ENCODE assay signal across 23 mouse cellular contexts in the genomic region with DNA sequence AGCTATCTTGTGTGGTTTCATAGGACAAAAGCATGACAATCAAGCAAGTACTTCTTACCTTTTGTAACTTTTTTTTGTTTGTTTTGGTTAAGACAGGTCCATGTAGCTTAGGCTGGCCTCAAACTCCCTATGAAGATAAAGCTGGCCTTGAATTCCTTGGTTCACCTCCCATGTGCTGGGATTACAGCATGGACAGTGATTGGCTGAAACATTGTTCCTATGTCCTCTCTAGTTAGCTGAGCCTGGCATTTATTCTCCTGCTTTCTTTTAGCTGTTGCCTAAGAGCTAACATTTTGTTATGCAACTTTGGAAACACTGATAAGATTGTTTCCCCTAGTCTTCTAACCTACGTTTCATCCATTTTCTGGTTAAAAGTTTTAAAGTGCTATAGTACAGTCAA.
DNase-seq lines count a peak whose midpoint lies in the region; ATAC-seq and TF ChIP-seq lines count a peak whose summit lies in the region.
"Had no signal": no experiment of that assay in that cellular context is flagged by ENCODE, and none has a peak within 500 bp of the region (broad histone marks: within the 10 kb centered on the region; RNA-seq: fewer than 3 reads in every experiment).

No protein-coding gene starts in this region.

- no peaks in the 10 kb centered on the region for H3K27me3 ChIP-seq in lung, postnatal 0 days (replicated peaks; ENCODE audit: insufficient read depth, low read length)
- no peaks in the 10 kb centered on the region for H3K27me3 ChIP-seq in liver, postnatal 0 days (ENCODE audit: insufficient read depth, low read length)
- no peaks in the 10 kb centered on the region for H3K27me3 ChIP-seq in midbrain, embryonic 15.5 days (replicated peaks)
- H3K27me3 ChIP-seq in hindbrain, embryonic 14.5 days (ENCODE audit: control insufficient read depth, insufficient read depth, low read length) = no peaks in the 10 kb centered on the region
- H3K27me3 ChIP-seq: embryonic facial prominence, embryonic 13.5 days; forebrain, embryonic 12.5 days; hindbrain, embryonic 12.5 days had no signal

- no peak overlapping the region for H3K9ac ChIP-seq in lung, postnatal 0 days (replicated peaks; ENCODE audit: low read depth)
- H3K9ac ChIP-seq in liver, postnatal 0 days (replicated peaks) = no peak overlapping the region
- H3K9ac ChIP-seq in midbrain, embryonic 15.5 days = no peak overlapping the region
- no peak overlapping the region for H3K9ac ChIP-seq in hindbrain, embryonic 14.5 days
- H3K9ac ChIP-seq: embryonic facial prominence, embryonic 13.5 days; forebrain, embryonic 12.5 days; hindbrain, embryonic 12.5 days had no signal

- no peaks in the 10 kb centered on the region for H3K4me1 ChIP-seq in lung, postnatal 0 days (ENCODE audit: insufficient read depth, low read depth, low read length)
- H3K4me1 ChIP-seq in lung, adult 2 months (ENCODE audit: control insufficient read depth, insufficient read depth, low read length) = 0 out of 2 replicates have a peak, but pooled peaks cover 6% of the 10 kb centered on the region
- no peaks in the 10 kb centered on the region for H3K4me1 ChIP-seq in liver, postnatal 0 days (ENCODE audit: insufficient read depth)
- H3K4me1 ChIP-seq in midbrain, embryonic 15.5 days = no peaks in the 10 kb centered on the region
- no peaks in the 10 kb centered on the region for H3K4me1 ChIP-seq in hindbrain, embryonic 14.5 days (replicated peaks; ENCODE audit: control insufficient read depth, insufficient read depth, low read length)
- H3K4me1 ChIP-seq: embryonic facial prominence, embryonic 13.5 days; forebrain, embryonic 12.5 days; hindbrain, embryonic 12.5 days had no signal

- H3K4me2 ChIP-seq in lung, postnatal 0 days (replicated peaks; ENCODE audit: low read depth, low read length) = no peak overlapping the region
- no peak overlapping the region for H3K4me2 ChIP-seq in liver, postnatal 0 days (ENCODE audit: low read depth, low read length)
- H3K4me2 ChIP-seq in midbrain, embryonic 15.5 days = no peak overlapping the region
- H3K4me2 ChIP-seq in hindbrain, embryonic 14.5 days (replicated peaks) = no peak overlapping the region
- H3K4me2 ChIP-seq: embryonic facial prominence, embryonic 13.5 days; forebrain, embryonic 12.5 days; hindbrain, embryonic 12.5 days had no signal

- H3K36me3 ChIP-seq in lung, postnatal 0 days (ENCODE audit: insufficient read depth, low read length) = no peaks in the 10 kb centered on the region
- no peaks in the 10 kb centered on the region for H3K36me3 ChIP-seq in liver, postnatal 0 days (replicated peaks; ENCODE audit: insufficient read depth, low read length)
- no peaks in the 10 kb centered on the region for H3K36me3 ChIP-seq in midbrain, embryonic 15.5 days (replicated peaks)
- H3K36me3 ChIP-seq in hindbrain, embryonic 14.5 days (replicated peaks; ENCODE audit: control insufficient read depth, insufficient read depth) = no peaks in the 10 kb centered on the region
- H3K36me3 ChIP-seq: embryonic facial prominence, embryonic 13.5 days; forebrain, embryonic 12.5 days; hindbrain, embryonic 12.5 days had no signal

- no peak for ATAC-seq in lung, postnatal 0 days
- peak; percentile 57 for ATAC-seq in liver, postnatal 0 days
- no peak for ATAC-seq in midbrain, embryonic 15.5 days (replicated peaks)
- no peak for ATAC-seq in hindbrain, embryonic 14.5 days (ENCODE audit: low FRiP score)
- ATAC-seq: CD4-positive, CD25-positive, alpha-beta regulatory T cell, adult 4 months; forebrain, embryonic 16.5 days; hindbrain, postnatal 0 days had no signal

- H3K9me3 ChIP-seq in lung, postnatal 0 days (ENCODE audit: low read length) = no peaks in the 10 kb centered on the region
- H3K9me3 ChIP-seq in liver, postnatal 0 days (ENCODE audit: low read length) = no peaks in the 10 kb centered on the region
- H3K9me3 ChIP-seq in midbrain, embryonic 15.5 days = no peaks in the 10 kb centered on the region
- H3K9me3 ChIP-seq in hindbrain, embryonic 14.5 days (ENCODE audit: control insufficient read depth, low read length) = no peaks in the 10 kb centered on the region
- H3K9me3 ChIP-seq: embryonic facial prominence, embryonic 13.5 days; forebrain, embryonic 12.5 days; G1E; hindbrain, embryonic 12.5 days had no signal

- TF ChIP-seq POLR2A in lung, adult 2 months (IDR thresholded peaks at IDR 0.05; ENCODE audit: borderline replicate concordance, extremely low read depth, low read depth, low read length) = no peak

- TF ChIP-seq CTCF in lung, postnatal 0 days (IDR thresholded peaks at IDR 0.05) = no peak
- no peak for TF ChIP-seq CTCF in lung, adult 2 months (IDR thresholded peaks at IDR 0.05; ENCODE audit: insufficient read depth, low read length)
- TF ChIP-seq CTCF in liver, postnatal 0 days (IDR thresholded peaks at IDR 0.05; ENCODE audit: low read depth) = no peak

- 36% methylated on average over 1 of the region's 1 CpGs for WGBS in lung, postnatal 0 days
- WGBS in lung, adult 2 months = 41% methylated on average over 1 of the region's 1 CpGs
- 38% methylated on average over 1 of the region's 1 CpGs for WGBS in liver, postnatal 0 days (ENCODE audit: insufficient replicate concordance)
- WGBS in midbrain, embryonic 15.5 days = 92% methylated on average over 1 of the region's 1 CpGs
- 79% methylated on average over 1 of the region's 1 CpGs for WGBS in hindbrain, embryonic 14.5 days

- no peak for TF ChIP-seq EP300 in lung, postnatal 0 days (IDR thresholded peaks at IDR 0.05)
- no peak for TF ChIP-seq EP300 in liver, postnatal 0 days (IDR thresholded peaks at IDR 0.05; ENCODE audit: low read depth)

- no peak overlapping the region for H3K4me3 ChIP-seq in lung, postnatal 0 days (ENCODE audit: low read depth, low read length)
- H3K4me3 ChIP-seq in lung, adult 2 months (replicated peaks; ENCODE audit: extremely low read depth, low read depth, low read length) = no peak overlapping the region
- H3K4me3 ChIP-seq in liver, postnatal 0 days (ENCODE audit: low read depth, low read length) = no peak overlapping the region
- H3K4me3 ChIP-seq in midbrain, embryonic 15.5 days = no peak overlapping the region
- H3K4me3 ChIP-seq in hindbrain, embryonic 14.5 days (replicated peaks; ENCODE audit: low read length) = no peak overlapping the region
- H3K4me3 ChIP-seq: embryonic facial prominence, embryonic 13.5 days; forebrain, embryonic 12.5 days; hindbrain, embryonic 12.5 days had no signal

- no peak overlapping the region for H3K27ac ChIP-seq in lung, postnatal 0 days (ENCODE audit: low read length)
- H3K27ac ChIP-seq in liver, postnatal 0 days (ENCODE audit: low read depth) = peak overlapping the region; percentile 13; the same call in 1 of the 2 replicates
- no peak overlapping the region for H3K27ac ChIP-seq in midbrain, embryonic 15.5 days
- no peak overlapping the region for H3K27ac ChIP-seq in hindbrain, embryonic 14.5 days
- H3K27ac ChIP-seq: embryonic facial prominence, embryonic 13.5 days; forebrain, embryonic 12.5 days; hindbrain, embryonic 12.5 days; hindbrain, postnatal 0 days had no signal

- peak; percentile 52 for DNase-seq in lung, postnatal 0 days (ENCODE audit: low spot score)
- DNase-seq in lung, adult 2 months = no peak
- DNase-seq in 416B (ENCODE audit: low read depth) = peak; percentile 38
- peak; percentile 17 for DNase-seq in NIH3T3 (ENCODE audit: low read depth)
- no peak for DNase-seq in liver, postnatal 0 days
- no peak for DNase-seq in hindbrain, embryonic 14.5 days (ENCODE audit: low spot score)
- DNase-seq: adrenal gland, adult 2 months; adrenal gland, postnatal 25 days; B cell, adult 2 months; cerebellum, adult 18-20 months; cerebellum, adult 9-11 months; cerebellum, postnatal 36 days; gastrocnemius, postnatal 14 days; heart, postnatal 10 days; heart, postnatal 4 days had no signal

Comparison
In these comparisons a context has a peak if more than half of its experiments do, and no peak if none do; other contexts are left out.
1. DNase-seq: peak in lung, postnatal 0 days (single experiment), 416B (single experiment) and NIH3T3 (single experiment); none in lung, adult 2 months (single experiment), liver, postnatal 0 days (single experiment) and hindbrain, embryonic 14.5 days (single experiment).